Mouse (Mus musculus): ENCODE data around the gene Npm3. TPM values are rescaled to one million over a fixed set of nuclear protein-coding genes. Genes with fewer than 3 reads are reported as not detected.

The Npm3 gene
- 49.4 TPM for total RNA-seq (2023)

GRCm38 (mm10) chr19:45749243-45750043, at the start of gene Npm3:
Gene Npm3 (minus strand): TSS chr19:45749591.

GRCm38 (mm10) chr19:45783181-45783932, 34.0 kb upstream of the Npm3 start, which contains the start of gene Mgea5:
Gene Mgea5 (minus strand): TSS chr19:45783837.

GRCm38 (mm10) chr19:45742218-45742983, 7.0 kb downstream of the Npm3 start, which contains the start of gene Fgf8:
Gene Fgf8 (minus strand): TSS chr19:45742915.

Other genes with a start within 250 kb of the Npm3 start
- 8.9 TPM for gene Poll, start 189.1 kb downstream of the Npm3 start, total RNA-seq (2023)
- gene Gm17018, start 189.0 kb downstream of the Npm3 start, total RNA-seq (2023): 14.4 TPM
- gene Fbxw4, start 89.3 kb downstream of the Npm3 start, total RNA-seq (2023): 63.2 TPM
- not detected for gene Fgf8, start 6.7 kb downstream of the Npm3 start, total RNA-seq (2023)
- gene Mgea5, start 34.2 kb upstream of the Npm3 start, total RNA-seq (2023): 400 TPM
- gene Kcnip2, start 66.5 kb upstream of the Npm3 start, total RNA-seq (2023): 21.6 TPM
- gene Armh3, start 248.9 kb upstream of the Npm3 start, total RNA-seq (2023): 17.7 TPM

All from CD4-positive naive resting alpha-beta T cell, adult 76 days (primary cell).